Mouse (Mus musculus): ENCODE measurements around the gene Atp1a4. TPM values are rescaled to one million over a fixed set of nuclear protein-coding genes. Genes with fewer than 3 reads are reported as not detected.
A peak's percentile ranks its signal among the peaks of the same experiment; 100 is the strongest.

Atp1a4 gene
- polyA plus RNA-seq, 1 experiment from 2014 or later = not detected

GRCm38 (mm10) chr1:172204033-172204813 lies 54.0 kb downstream of the Atp1a4 start:
- Histone ChIP-seq H3K4me3 (ENCODE audit: low read depth, low read length) (no peak overlapping the region), H3K4me1 (ENCODE audit: control insufficient read depth, low read depth, low read length) (peaks cover 14% of the 10 kb centered on the region), H3K36me3 (ENCODE audit: control insufficient read depth, insufficient read depth) (peaks cover 5% of the 10 kb centered on the region; the same call in 1 of the 2 replicates), H3K9me3 (replicated peaks; ENCODE audit: control insufficient read depth, low read length) (no peaks in the 10 kb centered on the region), H3K27ac (ENCODE audit: low read length) (0 out of 2 replicates have a peak overlapping the region, but pooled peaks have one; percentile 8), H3K27me3 (ENCODE audit: control insufficient read depth, insufficient read depth, low read depth, low read length) (peaks cover 7% of the 10 kb centered on the region), H3K4me2 (ENCODE audit: low read depth, low read length) (no peak overlapping the region), H3K9ac (ENCODE audit: low read depth, low read length) (no peak overlapping the region)
- no peak for ATAC-seq (ENCODE audit: low read depth)
- WGBS (ENCODE audit: insufficient replicate concordance) = 51% methylated on average over 9 of the region's 9 CpGs

- H3K27me3 ChIP-seq (ENCODE audit: control insufficient read depth, insufficient read depth, low read depth, low read length) = peaks cover 7% of the 10 kb centered on the region
- peak overlapping the region; percentile 45 for H3K27ac ChIP-seq (ENCODE audit: low read length)
- H3K9me3 ChIP-seq (replicated peaks; ENCODE audit: control insufficient read depth, low read length) = no peaks in the 10 kb centered on the region
- no peak overlapping the region for H3K4me3 ChIP-seq (ENCODE audit: low read depth, low read length)
- no peak overlapping the region for H3K4me2 ChIP-seq (ENCODE audit: low read depth, low read length)
- H3K36me3 ChIP-seq (ENCODE audit: control insufficient read depth, insufficient read depth) = peaks cover 5% of the 10 kb centered on the region; the same call in 1 of the 2 replicates
- no peak overlapping the region for H3K9ac ChIP-seq (ENCODE audit: low read depth, low read length)
- WGBS (ENCODE audit: insufficient replicate concordance) = 30% methylated on average over 4 of the region's 4 CpGs
- ATAC-seq (ENCODE audit: low read depth) = peak; percentile 9; the same call in 1 of the 2 replicates
- H3K4me1 ChIP-seq (ENCODE audit: control insufficient read depth, low read depth, low read length) = peaks cover 14% of the 10 kb centered on the region
Measured at GRCm38 (mm10) chr1:172203566-172203965, 54.6 kb downstream of the Atp1a4 start.

- 46% methylated on average over 2 of the region's 2 CpGs for WGBS (ENCODE audit: insufficient replicate concordance)
- peaks cover 14% of the 10 kb centered on the region for H3K4me1 ChIP-seq (ENCODE audit: control insufficient read depth, low read depth, low read length)
- no peak overlapping the region for H3K4me2 ChIP-seq (ENCODE audit: low read depth, low read length)
- H3K9me3 ChIP-seq (replicated peaks; ENCODE audit: control insufficient read depth, low read length) = no peaks in the 10 kb centered on the region
- no peak overlapping the region for H3K4me3 ChIP-seq (ENCODE audit: low read depth, low read length)
- H3K36me3 ChIP-seq (ENCODE audit: control insufficient read depth, insufficient read depth) = peaks cover 8% of the 10 kb centered on the region
- peaks cover 7% of the 10 kb centered on the region for H3K27me3 ChIP-seq (ENCODE audit: control insufficient read depth, insufficient read depth, low read depth, low read length)
- H3K27ac ChIP-seq (ENCODE audit: low read length) = peak overlapping the region; percentile 45
- no peak for ATAC-seq (ENCODE audit: low read depth)
- H3K9ac ChIP-seq (ENCODE audit: low read depth, low read length) = no peak overlapping the region
Measured at GRCm38 (mm10) chr1:172202894-172203522, 55.2 kb downstream of the Atp1a4 start.

GRCm38 (mm10) chr1:172201967-172202880 lies 56.0 kb downstream of the Atp1a4 start:
- 65% methylated on average over 14 of the region's 14 CpGs for WGBS (ENCODE audit: insufficient replicate concordance)
- ATAC-seq (ENCODE audit: low read depth) = no peak
- H3K27me3 ChIP-seq (ENCODE audit: control insufficient read depth, insufficient read depth, low read depth, low read length) = peaks cover 7% of the 10 kb centered on the region
- peaks cover 14% of the 10 kb centered on the region for H3K4me1 ChIP-seq (ENCODE audit: control insufficient read depth, low read depth, low read length)
- H3K27ac ChIP-seq (ENCODE audit: low read length) = no peak overlapping the region
- H3K9ac ChIP-seq (ENCODE audit: low read depth, low read length) = no peak overlapping the region
- H3K4me3 ChIP-seq (ENCODE audit: low read depth, low read length) = no peak overlapping the region
- H3K9me3 ChIP-seq (replicated peaks; ENCODE audit: control insufficient read depth, low read length) = no peaks in the 10 kb centered on the region
- no peak overlapping the region for H3K4me2 ChIP-seq (ENCODE audit: low read depth, low read length)
- H3K36me3 ChIP-seq (ENCODE audit: control insufficient read depth, insufficient read depth) = peaks cover 14% of the 10 kb centered on the region

GRCm38 (mm10) chr1:172200871-172201447 lies 57.3 kb downstream of the Atp1a4 start:
- no peak overlapping the region for H3K9ac ChIP-seq (ENCODE audit: low read depth, low read length)
- H3K4me1 ChIP-seq (ENCODE audit: control insufficient read depth, low read depth, low read length) = peaks cover 9% of the 10 kb centered on the region
- WGBS (ENCODE audit: insufficient replicate concordance) = 80% methylated on average over 7 of the region's 7 CpGs
- no peak overlapping the region for H3K4me2 ChIP-seq (ENCODE audit: low read depth, low read length)
- no peaks in the 10 kb centered on the region for H3K9me3 ChIP-seq (replicated peaks; ENCODE audit: control insufficient read depth, low read length)
- peaks cover 5% of the 10 kb centered on the region for H3K27me3 ChIP-seq (ENCODE audit: control insufficient read depth, insufficient read depth, low read depth, low read length)
- no peak for ATAC-seq (ENCODE audit: low read depth)
- peaks cover 22% of the 10 kb centered on the region for H3K36me3 ChIP-seq (ENCODE audit: control insufficient read depth, insufficient read depth)
- no peak overlapping the region for H3K27ac ChIP-seq (ENCODE audit: low read length)
- no peak overlapping the region for H3K4me3 ChIP-seq (ENCODE audit: low read depth, low read length)

- H3K36me3 ChIP-seq (ENCODE audit: control insufficient read depth, insufficient read depth) = peaks cover 29% of the 10 kb centered on the region
- 80% methylated on average over 5 of the region's 5 CpGs for WGBS (ENCODE audit: insufficient replicate concordance)
Measured at GRCm38 (mm10) chr1:172200161-172200560, 58.1 kb downstream of the Atp1a4 start.

GRCm38 (mm10) chr1:172198996-172199395 lies 59.2 kb downstream of the Atp1a4 start:
- no peak overlapping the region for H3K9ac ChIP-seq (ENCODE audit: low read depth, low read length)
- no peak overlapping the region for H3K27ac ChIP-seq (ENCODE audit: low read length)
- ATAC-seq (ENCODE audit: low read depth) = no peak
- no peaks in the 10 kb centered on the region for H3K27me3 ChIP-seq (ENCODE audit: control insufficient read depth, insufficient read depth, low read depth, low read length)
- H3K4me3 ChIP-seq (ENCODE audit: low read depth, low read length) = no peak overlapping the region
- H3K4me2 ChIP-seq (ENCODE audit: low read depth, low read length) = no peak overlapping the region
- H3K4me1 ChIP-seq (ENCODE audit: control insufficient read depth, low read depth, low read length) = peaks cover 3% of the 10 kb centered on the region
- peaks cover 40% of the 10 kb centered on the region for H3K36me3 ChIP-seq (ENCODE audit: control insufficient read depth, insufficient read depth)
- no peaks in the 10 kb centered on the region for H3K9me3 ChIP-seq (replicated peaks; ENCODE audit: control insufficient read depth, low read length)
- WGBS (ENCODE audit: insufficient replicate concordance) = 86% methylated on average over 4 of the region's 4 CpGs

More at GRCm38 (mm10) chr1:172200161-172200560, 58.1 kb downstream of the Atp1a4 start:
- Histone ChIP-seq H3K9me3 (replicated peaks; ENCODE audit: control insufficient read depth, low read length) (no peaks in the 10 kb centered on the region), H3K27me3 (ENCODE audit: control insufficient read depth, insufficient read depth, low read depth, low read length) (no peaks in the 10 kb centered on the region), H3K4me3 (ENCODE audit: low read depth, low read length) (no peak overlapping the region), H3K27ac (ENCODE audit: low read length) (no peak overlapping the region), H3K9ac (ENCODE audit: low read depth, low read length) (no peak overlapping the region), H3K4me2 (ENCODE audit: low read depth, low read length) (no peak overlapping the region), H3K4me1 (ENCODE audit: control insufficient read depth, low read depth, low read length) (peaks cover 3% of the 10 kb centered on the region)
- ATAC-seq (ENCODE audit: low read depth) = no peak

GRCm38 (mm10) chr1:172198316-172198715 lies 59.9 kb downstream of the Atp1a4 start:
- WGBS (ENCODE audit: insufficient replicate concordance) = 77% methylated on average over 8 of the region's 8 CpGs
- H3K27me3 ChIP-seq (ENCODE audit: control insufficient read depth, insufficient read depth, low read depth, low read length) = no peaks in the 10 kb centered on the region
- no peak overlapping the region for H3K4me3 ChIP-seq (ENCODE audit: low read depth, low read length)
- ATAC-seq (ENCODE audit: low read depth) = no peak
- no peaks in the 10 kb centered on the region for H3K9me3 ChIP-seq (replicated peaks; ENCODE audit: control insufficient read depth, low read length)
- peaks cover 3% of the 10 kb centered on the region for H3K4me1 ChIP-seq (ENCODE audit: control insufficient read depth, low read depth, low read length)
- H3K4me2 ChIP-seq (ENCODE audit: low read depth, low read length) = no peak overlapping the region
- no peak overlapping the region for H3K27ac ChIP-seq (ENCODE audit: low read length)
- H3K9ac ChIP-seq (ENCODE audit: low read depth, low read length) = no peak overlapping the region
- H3K36me3 ChIP-seq (ENCODE audit: control insufficient read depth, insufficient read depth) = peaks cover 46% of the 10 kb centered on the region

Measured in liver, embryonic 16.5 days (tissue).